Mouse (Mus musculus): ENCODE measurements at regions not wholly inside any gene's neighbourhood (a gene's known extent, or its start where the extent isn't known, plus 50 kb on each side); places are given as distances from the start of the nearest gene placed in this dataset.

GRCm38 (mm10) chr12:70588234-70588633 lies 135.3 kb downstream of the Tmx1 start:
- no peak for DNase-seq (ENCODE audit: low spot score in 2 of 2)

- DNase-seq (ENCODE audit: low spot score in 2 of 2): peak in 1 of 2 experiments; percentile 30
Measured at GRCm38 (mm10) chr12:70589315-70589742, 136.4 kb downstream of the Tmx1 start.

GRCm38 (mm10) chr12:70590456-70591050 lies 137.7 kb downstream of the Tmx1 start:
- peak in 1 of 2 experiments; percentile 26 for DNase-seq (ENCODE audit: low spot score in 2 of 2)

DNA sequence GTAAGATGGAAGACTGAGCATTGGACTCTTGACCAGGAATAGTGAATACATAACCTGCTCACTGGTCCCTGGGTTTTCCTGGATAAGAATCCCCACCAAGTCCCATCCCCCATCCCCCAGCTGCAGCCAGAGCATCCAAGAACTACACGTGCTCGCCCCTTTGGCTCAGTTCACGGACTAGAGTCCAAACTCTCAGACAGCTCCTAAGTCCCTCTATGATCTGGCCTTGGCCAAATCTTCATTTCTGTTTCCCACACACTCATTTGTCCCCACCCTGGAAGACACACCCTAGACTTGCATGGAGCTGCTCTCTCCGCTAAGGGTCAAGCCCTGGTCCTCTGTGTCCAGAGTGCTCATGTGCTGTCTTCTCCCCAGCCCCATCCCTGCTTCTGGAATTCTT lies 139.9 kb downstream of the Tmx1 start:
- DNase-seq (ENCODE audit: low spot score in 2 of 2): peak in 1 of 2 experiments; percentile 53

GRCm38 (mm10) chr12:70598211-70598701 lies 145.4 kb downstream of the Tmx1 start:
- DNase-seq (ENCODE audit: low spot score in 2 of 2): peak; percentile 50 to 78

DNA sequence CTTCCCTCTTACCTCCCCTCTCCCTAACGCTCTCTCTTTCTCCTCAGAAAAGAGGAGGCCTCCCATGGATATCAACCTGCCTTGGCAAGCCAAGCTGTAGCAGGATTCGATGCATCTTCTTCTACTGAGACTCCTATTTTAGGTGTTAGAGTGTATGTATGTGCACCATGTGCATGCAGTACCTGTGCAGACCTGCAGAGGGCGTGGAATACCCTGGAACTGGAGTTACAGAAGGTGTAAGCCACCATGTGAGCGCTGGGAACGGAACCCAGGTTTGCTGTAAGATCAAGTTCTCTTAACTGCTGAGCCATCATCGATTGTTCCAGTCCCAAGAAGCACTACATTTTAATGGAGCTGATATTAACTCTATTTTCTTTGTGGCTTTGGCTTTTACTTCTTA lies 146.8 kb downstream of the Tmx1 start:
- no peak for DNase-seq (ENCODE audit: low spot score in 2 of 2)

DNA sequence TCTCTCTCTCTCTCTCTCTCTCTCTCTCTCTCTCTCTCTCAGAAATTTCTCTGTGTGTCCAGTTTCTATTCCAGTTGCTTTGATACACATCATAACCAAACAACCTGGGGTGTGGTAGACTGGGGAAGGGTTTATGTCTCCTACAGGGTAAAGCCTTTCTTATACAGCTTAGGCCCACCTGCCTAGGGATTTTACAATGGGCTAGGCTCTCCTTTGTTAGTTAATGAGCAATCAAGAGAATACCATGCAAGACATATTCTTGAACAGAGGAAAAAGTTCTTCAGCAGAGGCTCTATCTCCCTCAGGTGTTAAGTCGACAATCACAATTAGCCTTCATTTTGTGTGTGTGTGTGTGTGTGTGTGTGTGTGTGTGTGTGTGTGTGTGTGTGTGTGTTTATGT lies 151.0 kb downstream of the Tmx1 start:
- no peak for DNase-seq (ENCODE audit: low spot score in 2 of 2)

DNA sequence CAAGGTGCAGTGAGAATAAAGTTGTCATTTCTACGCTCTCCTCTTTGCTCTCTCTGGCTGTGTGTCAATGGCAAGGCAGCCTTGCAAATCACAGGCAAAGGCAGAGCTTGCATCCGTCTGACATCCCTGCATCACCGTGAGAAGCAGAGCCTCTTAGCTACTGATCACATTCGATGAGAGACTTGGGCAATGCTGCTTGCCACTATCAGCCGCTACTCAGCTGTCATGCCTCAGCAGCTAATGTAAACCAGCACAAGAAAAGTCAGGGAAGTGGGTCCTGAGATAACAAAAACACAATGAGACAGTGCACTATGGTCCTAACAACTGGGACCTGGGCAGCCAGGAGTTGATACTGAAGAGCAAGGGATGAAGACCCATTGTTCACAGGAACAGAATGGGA lies 155.8 kb downstream of the Tmx1 start:
- DNase-seq (ENCODE audit: low spot score in 2 of 2): no peak

DNA sequence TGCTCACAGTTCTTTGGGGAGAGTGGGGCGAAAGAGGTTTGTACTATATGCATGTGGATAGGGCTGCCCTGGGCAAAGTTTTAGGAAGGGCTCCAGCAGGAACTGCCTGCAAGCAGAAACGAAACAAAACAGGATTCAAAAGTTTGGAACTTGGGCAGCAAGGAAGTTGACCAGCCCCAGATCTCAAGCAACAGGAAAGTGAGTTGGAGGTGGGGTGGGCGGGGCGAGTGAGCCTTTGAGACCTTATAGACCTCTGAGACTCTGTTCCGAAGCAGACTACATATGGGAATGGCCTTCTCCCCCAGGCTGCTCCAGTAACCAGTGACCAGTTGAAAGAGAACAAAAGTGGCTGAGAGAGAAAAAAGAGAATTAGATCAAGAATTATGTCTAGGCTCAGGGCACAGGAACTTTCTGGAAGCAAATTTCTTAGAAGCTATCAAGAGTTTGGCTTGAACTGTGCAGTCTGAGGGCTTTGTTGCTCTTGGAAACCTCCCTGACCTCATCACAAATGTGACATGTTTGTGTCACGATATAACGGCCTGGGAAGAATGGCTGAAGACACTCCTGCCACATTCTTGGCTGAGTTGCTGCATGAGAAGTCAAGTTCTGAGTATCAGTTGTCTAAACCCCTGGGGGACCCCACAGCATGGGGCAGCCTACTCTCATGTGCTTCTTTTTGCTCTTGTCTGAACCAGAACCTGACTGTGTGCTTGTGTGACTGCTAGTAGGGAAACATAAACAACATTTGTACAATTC lies 156.4 kb downstream of the Tmx1 start:
- no peak for DNase-seq (ENCODE audit: low spot score in 2 of 2)

DNA sequence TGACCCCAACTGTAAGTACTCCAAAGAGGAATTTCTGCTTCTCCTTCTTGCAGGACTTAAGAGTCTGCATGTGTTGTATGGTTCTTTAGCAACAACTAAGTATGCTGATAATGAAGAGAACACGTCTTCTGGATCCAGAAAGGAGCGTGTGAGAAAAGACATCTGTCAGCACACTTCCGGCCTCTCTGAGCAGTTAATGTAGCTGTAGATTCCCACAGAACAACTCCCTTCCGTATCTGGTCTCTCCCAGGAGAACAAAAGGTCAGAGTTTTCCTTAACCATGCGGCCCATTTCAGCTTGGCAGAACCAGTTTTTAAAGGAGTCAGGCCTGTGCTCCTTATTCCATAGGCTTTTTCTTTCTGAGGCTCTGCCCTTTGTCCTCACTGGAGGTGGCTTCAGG lies 159.0 kb downstream of the Tmx1 start:
- DNase-seq (ENCODE audit: low spot score in 2 of 2): no peak

GRCm38 (mm10) chr12:70613244-70613643 lies 160.3 kb downstream of the Tmx1 start:
- DNase-seq (ENCODE audit: low spot score in 2 of 2): no peak

DNA sequence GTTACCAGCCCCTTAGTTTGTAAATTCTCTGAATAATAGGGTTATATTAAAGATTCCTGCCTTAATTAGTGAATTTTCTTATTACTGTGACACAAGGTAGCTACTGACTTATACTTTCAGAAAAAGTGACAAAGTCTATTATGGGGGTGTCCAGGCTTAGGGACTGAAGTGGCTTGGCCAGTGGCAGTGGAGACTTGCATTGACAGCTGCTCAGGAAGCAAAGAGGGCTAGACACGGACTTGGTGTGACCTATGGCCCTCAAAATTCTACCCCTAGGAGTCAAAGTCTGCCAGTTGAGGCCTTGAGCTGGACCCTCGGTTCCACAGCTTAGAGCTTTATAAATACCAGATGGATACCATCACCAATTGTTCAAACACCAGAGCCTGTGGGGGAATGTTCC lies 161.2 kb downstream of the Tmx1 start:
- DNase-seq (ENCODE audit: low spot score in 2 of 2): no peak

GRCm38 (mm10) chr12:70614686-70615085 lies 161.8 kb downstream of the Tmx1 start:
- no peak for DNase-seq (ENCODE audit: low spot score in 2 of 2)

- no peak for DNase-seq (ENCODE audit: low spot score in 2 of 2)
Measured at GRCm38 (mm10) chr12:70615123-70615522, 162.2 kb downstream of the Tmx1 start.

DNA sequence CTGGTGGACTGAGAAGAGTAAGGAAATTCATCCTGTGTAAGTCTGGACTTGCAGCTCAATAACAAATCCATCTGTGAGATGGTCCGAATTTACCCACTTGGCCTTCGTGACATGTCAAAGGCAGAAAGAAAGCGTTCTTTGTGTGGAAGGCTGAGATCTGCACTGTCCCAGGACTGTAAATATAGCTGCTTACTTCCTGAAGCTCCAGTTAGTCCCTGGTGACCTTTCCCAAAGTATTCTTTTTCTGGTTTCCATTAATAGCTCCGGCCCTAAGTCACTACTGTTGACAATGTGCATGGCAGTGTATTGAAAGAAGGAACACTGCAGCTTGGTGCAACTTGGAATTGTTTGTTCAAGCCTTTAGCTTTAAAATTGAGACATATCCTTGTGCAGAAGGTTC lies 163.2 kb downstream of the Tmx1 start:
- no peak for DNase-seq (ENCODE audit: low spot score in 2 of 2)

- no peak for DNase-seq (ENCODE audit: low spot score in 2 of 2)
Measured at GRCm38 (mm10) chr12:70616487-70616886, 163.6 kb downstream of the Tmx1 start.

DNA sequence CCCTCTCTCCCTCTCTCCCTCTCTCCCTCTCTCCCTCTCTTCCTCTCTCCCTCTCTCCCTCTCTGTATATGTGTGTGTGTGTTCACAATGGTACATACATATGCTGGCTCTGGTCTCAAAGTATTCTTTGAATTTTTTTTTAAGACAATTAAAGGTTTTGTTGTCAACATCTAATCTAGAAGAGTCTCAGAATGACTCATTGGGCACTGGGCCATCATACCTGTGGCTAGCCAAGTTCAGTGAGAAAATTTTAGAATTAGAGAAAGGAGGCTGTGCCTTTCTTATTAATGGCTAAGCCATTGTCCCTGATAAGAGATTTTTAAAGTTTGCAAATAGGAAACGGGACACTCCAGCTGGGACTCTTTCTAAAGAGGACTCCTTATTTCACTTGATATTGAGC lies 164.1 kb downstream of the Tmx1 start:
- DNase-seq (ENCODE audit: low spot score in 2 of 2): no peak

DNA sequence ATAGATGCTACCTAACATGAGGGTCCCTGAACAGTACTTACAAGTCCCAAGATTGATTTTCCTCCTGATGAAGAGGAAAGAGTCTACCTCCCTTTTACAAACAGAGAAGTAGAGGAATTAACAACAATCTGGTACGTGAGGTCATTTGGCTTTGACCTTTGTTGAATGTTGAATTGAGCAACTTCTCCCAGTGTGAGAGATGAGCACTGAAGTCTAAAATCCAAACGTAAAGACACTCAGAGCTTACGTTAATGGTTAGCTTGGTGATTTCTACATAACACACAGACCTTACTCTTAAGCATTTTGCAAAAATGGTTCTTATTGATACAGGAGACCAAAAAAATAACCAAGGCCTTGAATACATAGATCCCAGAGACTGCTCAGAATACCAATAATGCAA lies 165.1 kb downstream of the Tmx1 start:
- DNase-seq (ENCODE audit: low spot score in 2 of 2): no peak

DNA sequence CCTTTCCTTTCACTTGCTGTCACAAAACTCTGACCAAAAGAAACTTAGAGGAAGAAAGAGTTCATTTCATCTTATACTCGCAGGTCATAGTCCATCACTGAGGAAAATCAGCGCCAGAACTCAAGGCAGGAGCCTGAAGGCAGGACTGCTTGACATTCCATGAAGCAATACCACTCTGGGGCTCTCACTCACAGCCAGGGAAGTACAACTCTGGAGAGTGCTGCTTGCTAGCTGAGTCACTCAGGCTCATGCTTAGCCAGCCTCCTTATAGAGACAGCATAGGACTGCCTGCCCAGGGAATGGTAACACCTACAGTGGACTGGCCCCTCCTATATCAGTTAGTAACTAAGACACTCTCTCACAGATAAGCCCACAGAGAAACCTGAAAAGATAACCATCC lies 166.5 kb downstream of the Tmx1 start:
- no peak for DNase-seq (ENCODE audit: low spot score in 2 of 2)

GRCm38 (mm10) chr12:70622019-70622418 lies 169.1 kb downstream of the Tmx1 start:
- peak in 1 of 2 experiments; percentile 2 for DNase-seq (ENCODE audit: low spot score in 2 of 2)

GRCm38 (mm10) chr12:70624298-70624980 lies 171.5 kb downstream of the Tmx1 start:
- DNase-seq (ENCODE audit: low spot score in 2 of 2): peak in 1 of 2 experiments; percentile 6

DNA sequence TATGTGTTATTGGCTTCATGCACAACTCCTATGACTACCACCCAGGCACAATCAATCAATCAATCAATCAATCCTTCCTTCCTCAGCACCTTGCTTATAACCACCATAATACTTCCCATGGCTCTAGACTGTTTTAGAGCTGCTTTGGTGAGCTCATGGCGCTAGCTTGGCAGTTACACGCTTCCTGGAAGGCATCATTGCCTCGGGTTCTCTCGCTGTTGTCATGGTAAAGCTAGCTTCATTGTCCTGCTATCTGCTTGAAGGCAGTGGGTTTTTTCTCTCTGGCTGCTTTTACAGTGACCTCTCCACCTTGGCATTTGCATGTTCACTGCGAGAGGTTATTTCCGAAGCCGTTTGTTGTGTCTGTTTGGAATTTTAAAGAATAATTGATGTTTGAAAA lies 174.7 kb downstream of the Tmx1 start:
- no peak for DNase-seq (ENCODE audit: low spot score in 2 of 2)
